Mouse (Mus musculus) limb, embryonic 12.5 days (tissue): ENCODE data around the gene Ildr1. TPM values are rescaled to one million over a fixed set of nuclear protein-coding genes. Genes with fewer than 3 reads are reported as not detected.

ENCODE experiments used
- ATAC-seq: fragments of 200-750 bp; cut with Nextera tagmentation; 2 replicates; pipeline ENCODE4 v1.8.0; 2017; ENCODE audit warnings: low read depth, moderate TSS enrichment; ENCODE audit not compliant: insufficient number of reproducible peaks, insufficient read depth, low FRiP score, low TSS enrichment
- H3K27ac ChIP-seq: fragments of 300-500 bp; sonication (generic); 2 replicates; pipeline ENCODE4 v1.5.1; 2016; ENCODE audit warnings: mild to moderate bottlenecking, moderate library complexity
- H3K27me3 ChIP-seq: fragments of 300-500 bp; sonication (generic); 2 replicates; pipeline ENCODE4 v1.6.1; 2016; ENCODE audit warnings: mild to moderate bottlenecking, moderate library complexity
- H3K36me3 ChIP-seq: fragments of 300-500 bp; sonication (generic); 2 replicates; pipeline ENCODE4 v1.6.1; 2016; ENCODE audit warnings: mild to moderate bottlenecking, moderate library complexity
- H3K4me1 ChIP-seq: fragments of 300-500 bp; sonication (generic); replicated peaks from 2 replicates; pipeline ENCODE4 v1.6.1; 2016
- H3K4me2 ChIP-seq: fragments of 300-500 bp; sonication (generic); 2 replicates; pipeline ENCODE4 v1.6.1; 2016; ENCODE audit warnings: mild to moderate bottlenecking, moderate library complexity
- H3K4me3 ChIP-seq: fragments of 300-500 bp; sonication (generic); replicated peaks from 2 replicates; pipeline ENCODE4 v1.5.1; 2016; ENCODE audit warnings: mild to moderate bottlenecking
- H3K9ac ChIP-seq: fragments of 300-500 bp; sonication (generic); replicated peaks from 2 replicates; pipeline ENCODE4 v1.6.1; 2016; ENCODE audit warnings: mild to moderate bottlenecking, moderate library complexity
- H3K9me3 ChIP-seq: fragments of 300-500 bp; sonication (generic); 2 replicates; pipeline ENCODE4 v1.6.1; 2016; ENCODE audit warnings: mild to moderate bottlenecking, moderate library complexity
- whole genome bisulfite sequencing: fragments of 180-500 bp; shearing (Covaris S2); methylation state at CpG from one replicate; pipeline ENCODE4 v1.1.7; 2016; 5-methylcytosine and 5-hydroxymethylcytosine counted together
- polyA plus RNA-seq: library from polyadenylated mRNA; unstranded; fragments of >200 nt; fragmentation: Nextera tagmentation; extraction: Ambion mirVana; gene quantifications from 2 replicates; pipeline ENCODE4 v1.2.1, GENCODE M21; 2016

Ildr1 gene
- polyA plus RNA-seq, result 0.66 and 0.93 TPM in 2 replicates

DNA sequence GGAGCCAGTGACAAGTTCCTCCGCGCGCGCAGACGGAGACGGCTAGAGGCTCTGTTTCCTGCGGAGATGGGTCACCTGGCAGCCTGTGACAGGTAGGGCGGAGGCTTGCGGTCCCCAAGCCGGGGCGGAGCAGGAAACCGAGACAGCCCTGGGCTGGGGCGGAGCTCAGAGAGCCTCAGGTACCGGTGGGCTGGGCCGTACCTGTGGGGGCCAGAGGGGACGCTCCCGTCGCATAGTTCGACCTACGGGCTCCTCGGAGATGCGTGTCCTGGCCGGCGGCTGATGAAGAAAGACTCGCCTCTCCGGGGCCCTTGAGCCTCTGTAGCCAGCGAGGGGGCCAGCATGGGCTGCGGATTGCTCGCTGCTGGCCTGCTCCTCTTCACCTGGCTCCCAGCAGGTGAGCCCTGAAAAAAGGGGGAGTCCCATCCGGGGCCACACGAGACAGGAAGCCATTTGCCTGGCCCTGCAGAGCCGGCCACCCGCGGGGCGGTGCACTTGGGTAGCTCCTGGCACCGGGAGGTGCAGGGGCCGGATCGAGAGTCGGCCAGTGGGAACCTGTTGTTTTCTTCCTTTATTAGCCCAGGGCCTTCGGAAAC lies at the start of gene Ildr1:
TSS of gene Ildr1 (plus strand) at position 161 of the 596 bp plus-strand sequence.
- 1% methylated on average over 40 of the region's 40 CpGs for WGBS
- ATAC-seq, result no peak
- Histone ChIP-seq H3K27me3 (peaks cover 33% of the 10 kb centered on the region), H3K9ac (peak within 1 kb of the TSS; percentile 55), H3K36me3 (no peaks in the 10 kb centered on the region), H3K27ac (no peak within 1 kb of the TSS), H3K9me3 (no peaks in the 10 kb centered on the region), H3K4me1 (peaks cover 9% of the 10 kb centered on the region), H3K4me2 (peak within 1 kb of the TSS; percentile 86), H3K4me3 (peak within 1 kb of the TSS; percentile 48)

DNA sequence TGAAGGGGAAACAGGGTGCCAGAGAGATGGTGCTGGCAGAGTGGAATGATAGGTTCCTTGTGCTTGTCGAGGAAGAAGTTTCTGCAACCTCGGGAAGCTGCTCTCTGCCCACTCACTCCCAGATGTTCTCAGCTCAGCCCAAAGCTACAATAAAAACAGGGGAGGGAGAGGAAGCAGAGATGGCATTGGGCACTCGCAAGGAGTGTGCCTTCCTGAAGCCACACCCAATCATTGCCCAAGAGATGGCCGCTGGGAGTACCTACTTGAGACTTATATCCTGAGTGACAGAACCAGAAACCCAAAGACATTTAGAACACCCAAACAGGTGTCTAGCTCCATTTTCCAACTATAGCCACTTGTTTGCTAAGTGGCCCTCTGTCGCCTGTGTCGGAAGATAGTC lies 48.7 kb upstream of the Ildr1 start:
- ATAC-seq, result no peak
- H3K27me3 ChIP-seq, result no peaks in the 10 kb centered on the region
- WGBS, result 75% methylated on average over 6 of the region's 6 CpGs
- no peaks in the 10 kb centered on the region for H3K4me1 ChIP-seq
- H3K4me2 ChIP-seq, result no peak overlapping the region
- H3K9me3 ChIP-seq, result no peaks in the 10 kb centered on the region
- no peak overlapping the region for H3K9ac ChIP-seq
- no peaks in the 10 kb centered on the region for H3K36me3 ChIP-seq
- H3K4me3 ChIP-seq, result no peak overlapping the region
- no peak overlapping the region for H3K27ac ChIP-seq

DNA sequence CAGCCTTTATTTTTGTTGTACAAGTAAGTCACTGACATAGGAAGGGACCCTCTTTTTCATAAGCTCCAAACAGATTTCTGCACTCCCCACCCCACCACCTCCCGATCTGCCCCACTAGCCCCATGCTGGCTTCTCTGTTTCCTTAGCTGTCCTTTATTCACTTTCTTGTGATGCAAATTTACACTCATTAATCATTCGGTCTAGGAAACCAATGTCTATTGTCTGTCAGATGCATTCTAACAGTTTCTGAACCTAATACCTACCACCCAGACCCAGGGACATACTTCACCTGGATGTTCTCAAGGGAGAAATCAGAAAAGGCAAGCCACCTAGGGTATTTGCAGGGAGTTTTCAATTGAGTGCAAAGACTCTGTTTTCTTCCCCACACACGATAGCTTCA lies 44.5 kb upstream of the Ildr1 start:
- H3K4me1 ChIP-seq, result no peaks in the 10 kb centered on the region
- H3K9ac ChIP-seq, result no peak overlapping the region
- ATAC-seq, result no peak
- no peak overlapping the region for H3K4me2 ChIP-seq
- H3K27ac ChIP-seq, result no peak overlapping the region
- H3K27me3 ChIP-seq, result no peaks in the 10 kb centered on the region
- H3K4me3 ChIP-seq, result no peak overlapping the region
- H3K36me3 ChIP-seq, result no peaks in the 10 kb centered on the region
- 50% methylated on average over 3 of the region's 3 CpGs for WGBS
- no peaks in the 10 kb centered on the region for H3K9me3 ChIP-seq

DNA sequence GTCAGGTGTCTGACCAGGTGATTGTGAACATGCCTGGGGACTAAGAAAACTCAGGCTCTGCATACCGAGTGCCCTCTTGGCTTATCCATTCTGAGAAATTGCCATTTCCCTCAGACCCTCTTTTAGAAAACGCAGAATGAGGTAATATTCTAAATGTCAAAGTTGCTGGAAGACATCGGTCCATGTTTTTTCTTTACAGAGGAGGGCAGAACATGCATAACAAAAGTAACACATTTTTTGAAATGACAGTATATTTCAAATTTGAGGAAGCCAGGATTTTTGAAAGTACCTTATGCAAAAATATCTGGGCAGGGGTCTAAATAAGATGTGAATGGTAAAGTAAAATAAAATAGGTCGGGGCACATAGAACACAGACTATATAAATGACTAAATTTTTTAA lies 43.3 kb upstream of the Ildr1 start:
- Histone ChIP-seq H3K4me3 (no peak overlapping the region), H3K36me3 (no peaks in the 10 kb centered on the region), H3K4me2 (no peak overlapping the region), H3K4me1 (no peaks in the 10 kb centered on the region), H3K27me3 (no peaks in the 10 kb centered on the region), H3K27ac (no peak overlapping the region), H3K9ac (no peak overlapping the region), H3K9me3 (no peaks in the 10 kb centered on the region)
- no peak for ATAC-seq
- 92% methylated on average over 4 of the region's 4 CpGs for WGBS

DNA sequence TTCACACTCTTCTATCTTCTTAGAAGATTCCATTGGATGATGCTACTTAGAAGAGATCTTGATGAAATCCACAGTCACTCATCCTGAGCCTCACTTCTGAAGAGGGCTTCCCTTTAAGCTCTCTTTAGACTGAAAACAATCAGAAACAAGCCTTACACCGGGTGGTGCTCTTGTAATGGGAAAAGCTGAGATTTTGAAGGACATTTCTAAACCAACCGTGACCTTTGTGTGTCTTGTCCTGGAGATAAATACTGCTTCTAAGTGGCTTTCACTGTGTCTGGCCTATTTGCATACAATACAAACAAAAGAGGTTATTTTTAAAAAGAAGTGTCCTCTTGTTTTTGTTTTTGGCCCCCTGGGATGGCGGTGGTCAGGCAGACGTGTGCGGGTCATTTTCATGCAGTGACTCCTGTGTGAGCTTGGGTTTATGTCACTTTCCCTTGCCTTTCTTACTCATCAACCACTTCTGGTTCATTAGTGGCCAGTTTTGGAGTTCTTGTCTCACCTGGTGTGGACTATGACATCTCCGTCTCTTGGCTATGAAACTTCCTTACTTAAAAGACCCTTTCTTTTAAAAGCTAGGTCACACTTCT lies 42.5 kb upstream of the Ildr1 start:
- WGBS, result 79% methylated on average over 6 of the region's 6 CpGs
- H3K9me3 ChIP-seq, result no peaks in the 10 kb centered on the region
- no peaks in the 10 kb centered on the region for H3K27me3 ChIP-seq
- H3K4me2 ChIP-seq, result no peak overlapping the region
- H3K4me1 ChIP-seq, result no peaks in the 10 kb centered on the region
- no peak overlapping the region for H3K27ac ChIP-seq
- no peak overlapping the region for H3K4me3 ChIP-seq
- H3K36me3 ChIP-seq, result no peaks in the 10 kb centered on the region
- no peak for ATAC-seq
- H3K9ac ChIP-seq, result no peak overlapping the region

DNA sequence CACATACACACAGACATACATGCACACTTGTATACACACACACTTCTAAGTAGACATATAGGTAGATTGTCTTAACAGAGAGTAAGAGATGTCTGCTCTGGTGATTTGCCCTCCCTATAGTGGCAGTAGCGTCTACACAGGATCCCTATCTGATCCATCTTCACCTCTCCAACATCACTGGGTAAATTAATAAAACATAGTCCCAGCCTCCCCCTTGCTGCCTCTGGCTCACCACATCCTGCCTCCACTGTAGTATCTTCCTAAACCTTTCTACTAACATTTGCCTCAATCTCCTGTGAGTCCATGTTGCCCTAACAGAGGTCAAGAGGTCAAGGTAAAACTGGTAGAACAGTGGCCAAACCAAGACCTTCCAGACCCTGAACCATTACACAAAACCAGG lies 38.6 kb upstream of the Ildr1 start:
- 91% methylated on average over 1 of the region's 1 CpGs for WGBS
- Histone ChIP-seq H3K4me1 (no peaks in the 10 kb centered on the region), H3K27me3 (no peaks in the 10 kb centered on the region), H3K36me3 (no peaks in the 10 kb centered on the region), H3K27ac (no peak overlapping the region), H3K4me3 (no peak overlapping the region), H3K4me2 (no peak overlapping the region), H3K9ac (no peak overlapping the region), H3K9me3 (peaks cover 7% of the 10 kb centered on the region; the same call in 1 of the 2 replicates)
- ATAC-seq, result no peak

DNA sequence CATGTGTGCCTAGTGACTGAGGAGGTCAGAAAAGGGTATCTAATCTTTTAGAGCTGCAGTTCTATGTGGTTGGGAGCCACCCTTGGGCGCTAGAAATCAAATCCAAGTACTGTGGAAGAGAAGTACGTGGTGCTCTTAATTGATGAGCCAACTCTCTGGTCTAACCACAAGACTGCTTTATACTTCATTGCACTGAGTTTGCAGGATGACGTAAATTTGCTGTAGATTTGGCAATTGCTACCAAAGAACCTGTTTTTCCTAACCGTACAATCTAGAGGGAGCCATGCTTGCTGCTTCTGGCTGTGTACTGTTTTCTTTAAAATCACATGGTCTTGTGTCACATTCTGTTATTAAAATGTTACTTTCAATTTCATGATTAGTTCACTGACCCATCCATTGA lies 37.9 kb upstream of the Ildr1 start:
- no peaks in the 10 kb centered on the region for H3K27me3 ChIP-seq
- no peak for ATAC-seq
- no peak overlapping the region for H3K9ac ChIP-seq
- H3K4me3 ChIP-seq, result no peak overlapping the region
- no peak overlapping the region for H3K27ac ChIP-seq
- H3K4me2 ChIP-seq, result no peak overlapping the region
- no peaks in the 10 kb centered on the region for H3K4me1 ChIP-seq
- 87% methylated on average over 4 of the region's 4 CpGs for WGBS
- no peaks in the 10 kb centered on the region for H3K36me3 ChIP-seq
- H3K9me3 ChIP-seq, result peaks cover 7% of the 10 kb centered on the region; the same call in 1 of the 2 replicates

DNA sequence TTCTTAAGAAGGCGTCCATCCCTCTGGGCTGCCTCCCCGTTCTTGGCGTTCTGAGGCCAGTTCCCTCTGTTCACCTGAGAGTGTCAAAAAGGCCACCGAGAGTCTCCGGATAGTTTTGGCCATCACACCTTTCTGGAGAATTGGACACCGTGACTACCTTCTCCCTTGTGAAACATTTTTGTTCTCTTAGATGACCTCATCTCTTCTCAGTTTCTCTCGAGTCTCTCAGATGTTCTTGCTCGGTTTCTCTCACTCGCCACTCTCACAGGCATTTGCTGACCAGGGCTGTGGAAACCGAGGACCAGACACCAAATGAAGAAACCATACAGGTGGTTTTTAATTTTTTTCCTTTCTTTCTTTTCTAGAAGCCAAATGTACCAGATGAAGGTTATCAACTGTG lies 32.4 kb upstream of the Ildr1 start:
- no peak overlapping the region for H3K27ac ChIP-seq
- H3K36me3 ChIP-seq, result no peaks in the 10 kb centered on the region
- H3K9ac ChIP-seq, result no peak overlapping the region
- H3K27me3 ChIP-seq, result no peaks in the 10 kb centered on the region
- H3K4me3 ChIP-seq, result no peak overlapping the region
- 84% methylated on average over 10 of the region's 10 CpGs for WGBS
- no peak for ATAC-seq
- H3K4me2 ChIP-seq, result no peak overlapping the region
- peaks cover 7% of the 10 kb centered on the region; the same call in 1 of the 2 replicates for H3K9me3 ChIP-seq
- no peaks in the 10 kb centered on the region for H3K4me1 ChIP-seq

DNA sequence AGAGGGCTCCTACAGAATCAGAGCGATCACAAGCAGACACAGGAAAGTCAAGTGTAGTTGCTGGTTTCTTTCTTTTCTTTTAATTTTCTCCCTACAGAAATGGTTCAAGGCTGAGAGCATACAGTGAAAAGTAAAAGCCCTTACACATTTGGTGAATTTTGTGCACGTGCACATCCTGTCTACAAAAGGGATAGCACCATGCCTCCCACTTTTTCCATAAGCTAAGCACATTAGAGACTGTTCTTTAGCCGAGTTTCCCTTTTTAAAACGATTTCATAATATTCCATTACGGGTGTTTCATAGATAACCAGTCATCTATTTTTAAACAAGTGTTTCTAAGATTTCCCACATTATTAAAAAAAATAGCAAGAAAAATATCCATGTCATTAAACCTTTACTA lies 30.3 kb upstream of the Ildr1 start:
- Histone ChIP-seq H3K9ac (no peak overlapping the region), H3K36me3 (no peaks in the 10 kb centered on the region), H3K4me1 (no peaks in the 10 kb centered on the region), H3K27ac (no peak overlapping the region), H3K4me2 (no peak overlapping the region), H3K27me3 (no peaks in the 10 kb centered on the region), H3K4me3 (no peak overlapping the region), H3K9me3 (peaks cover 1% of the 10 kb centered on the region; the same call in 1 of the 2 replicates)
- ATAC-seq, result no peak
- 90% methylated on average over 5 of the region's 5 CpGs for WGBS

DNA sequence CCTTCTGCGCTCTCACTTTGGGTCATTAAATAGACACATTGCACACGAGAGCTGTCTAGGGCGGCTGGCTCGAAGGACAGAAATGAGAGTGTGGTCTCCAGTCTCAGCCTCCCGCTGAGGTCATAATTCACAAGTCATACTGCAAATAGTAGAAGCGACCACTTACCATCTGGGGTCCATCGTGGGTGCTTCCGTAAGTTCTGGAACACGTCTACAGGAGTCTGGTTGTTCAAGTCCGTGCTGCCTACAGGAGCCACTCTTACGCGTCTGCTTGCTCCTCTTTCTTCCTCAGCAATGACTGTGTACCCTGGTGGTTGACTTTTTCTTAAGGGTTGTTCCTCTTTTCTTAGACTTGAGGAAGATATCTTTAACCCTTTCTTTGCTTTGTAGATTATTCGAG lies 28.0 kb upstream of the Ildr1 start, which contains the start of gene Cd86:
TSS of gene Cd86 (minus strand) at position 300 of the 400 bp plus-strand sequence.
- Histone ChIP-seq H3K36me3 (no peaks in the 10 kb centered on the region), H3K27ac (no peak within 1 kb of the TSS), H3K9ac (no peak within 1 kb of the TSS), H3K4me2 (no peak within 1 kb of the TSS), H3K9me3 (no peaks in the 10 kb centered on the region), H3K27me3 (no peaks in the 10 kb centered on the region), H3K4me1 (no peaks in the 10 kb centered on the region), H3K4me3 (no peak within 1 kb of the TSS)
- ATAC-seq, result no peak
- 77% methylated on average over 13 of the region's 13 CpGs for WGBS

DNA sequence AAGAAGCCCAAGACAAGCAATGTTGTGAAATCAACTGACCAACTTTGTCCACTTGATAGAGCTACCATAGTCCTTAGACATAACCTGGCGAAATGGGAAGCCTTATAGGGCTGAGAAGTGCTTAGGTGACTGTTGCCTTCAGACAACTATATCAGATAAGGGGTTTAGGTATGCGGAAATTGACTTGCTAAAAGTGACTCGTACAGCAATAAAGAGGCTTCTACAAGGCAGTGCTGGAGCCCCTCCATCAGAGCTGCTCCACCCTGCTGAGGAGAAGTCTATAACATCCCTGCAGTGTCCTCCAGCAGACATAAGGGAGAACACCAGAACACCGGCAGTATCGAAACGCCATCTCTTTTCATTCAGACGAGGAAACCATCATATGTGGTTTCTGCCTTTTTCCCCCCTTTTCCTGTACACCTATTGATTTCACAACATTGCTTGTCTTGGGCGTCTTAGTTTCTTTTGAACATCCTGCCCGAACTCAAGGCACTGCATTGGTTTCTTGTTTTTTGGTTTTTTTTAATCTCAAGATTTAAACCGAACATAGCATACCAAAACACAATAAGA lies 27.2 kb upstream of the Ildr1 start:
- H3K9ac ChIP-seq, result no peak overlapping the region

More for the DNA sequence above, 27.2 kb upstream of the Ildr1 start:
- H3K36me3 ChIP-seq, result no peaks in the 10 kb centered on the region
- no peak overlapping the region for H3K4me2 ChIP-seq
- no peaks in the 10 kb centered on the region for H3K4me1 ChIP-seq
- no peak for ATAC-seq
- H3K27ac ChIP-seq, result no peak overlapping the region
- no peaks in the 10 kb centered on the region for H3K27me3 ChIP-seq
- H3K4me3 ChIP-seq, result no peak overlapping the region
- no peaks in the 10 kb centered on the region for H3K9me3 ChIP-seq
- WGBS, result 89% methylated on average over 10 of the region's 10 CpGs
